Mouse (Mus musculus) forebrain, embryonic 16.5 days (tissue): ENCODE measurements at regions not wholly inside any gene's neighbourhood (a gene's known extent, or its start where the extent isn't known, plus 50 kb on each side); places are given as distances from the start of the nearest gene placed in this dataset.

Source experiments
- ATAC-seq: fragments of 200-750 bp; cut with Nextera tagmentation; 2 replicates; pipeline ENCODE4 v1.8.0; 2017; ENCODE audit warnings: mild to moderate bottlenecking, moderate library complexity
- H3K27ac ChIP-seq: fragments of 300-500 bp; sonication (generic); 2 replicates; pipeline ENCODE4 v1.5.1; 2014; ENCODE audit warnings: low read length, control low read depth
- H3K27me3 ChIP-seq: fragments of 300-500 bp; sonication (generic); replicated peaks from 2 replicates; pipeline ENCODE4 v1.6.1; 2014; ENCODE audit warnings: low read length; ENCODE audit not compliant: control insufficient read depth, insufficient read depth
- H3K36me3 ChIP-seq: fragments of 300-500 bp; sonication (generic); 2 replicates; pipeline ENCODE4 v1.6.1; 2014; ENCODE audit not compliant: control insufficient read depth, insufficient read depth
- H3K4me1 ChIP-seq: fragments of 300-500 bp; sonication (generic); replicated peaks from 2 replicates; pipeline ENCODE4 v1.6.1; 2014; ENCODE audit warnings: low read length; ENCODE audit not compliant: control insufficient read depth, insufficient read depth
- H3K4me2 ChIP-seq: fragments of 300-500 bp; sonication (generic); 2 replicates; pipeline ENCODE4 v1.6.1; 2014; ENCODE audit warnings: mild to moderate bottlenecking, low read length, control low read depth
- H3K4me3 ChIP-seq: fragments of 300-500 bp; sonication (generic); replicated peaks from 2 replicates; pipeline ENCODE4 v1.5.1; 2014; ENCODE audit warnings: mild to moderate bottlenecking, low read length, control low read depth
- H3K9ac ChIP-seq: fragments of 300-500 bp; sonication (generic); replicated peaks from 2 replicates; pipeline ENCODE4 v1.6.1; 2014; ENCODE audit warnings: low read depth, low read length, control low read depth
- H3K9me3 ChIP-seq: fragments of 300-500 bp; sonication (generic); 2 replicates; pipeline ENCODE4 v1.6.1; 2016; ENCODE audit warnings: low read length; ENCODE audit not compliant: control insufficient read depth
- WGBS: fragments of 180-500 bp; shearing (Covaris S2); extraction: QIAGEN DNeasy Blood & Tissue Kit; methylation state at CpG from one replicate; pipeline ENCODE4 v1.1.7; 2014; 5-methylcytosine and 5-hydroxymethylcytosine counted together

GRCm38 (mm10) chr5:43039525-43039924 lies 193.4 kb upstream of the Cpeb2 start:
- ATAC-seq, result no peak
- Histone ChIP-seq H3K27ac (no peak overlapping the region), H3K27me3 (no peaks in the 10 kb centered on the region), H3K4me2 (no peak overlapping the region), H3K4me1 (no peaks in the 10 kb centered on the region), H3K9me3 (no peaks in the 10 kb centered on the region), H3K9ac (no peak overlapping the region), H3K4me3 (no peak overlapping the region), H3K36me3 (no peaks in the 10 kb centered on the region)
- WGBS, result 94% methylated on average over 3 of the region's 3 CpGs

- H3K27ac ChIP-seq, result no peak overlapping the region
- no peaks in the 10 kb centered on the region for H3K4me1 ChIP-seq
- H3K4me3 ChIP-seq, result no peak overlapping the region
- H3K9ac ChIP-seq, result no peak overlapping the region
- H3K4me2 ChIP-seq, result no peak overlapping the region
- H3K27me3 ChIP-seq, result no peaks in the 10 kb centered on the region
- no peak for ATAC-seq
- H3K36me3 ChIP-seq, result no peaks in the 10 kb centered on the region
- H3K9me3 ChIP-seq, result no peaks in the 10 kb centered on the region
- 93% methylated on average over 3 of the region's 3 CpGs for WGBS
Measured at GRCm38 (mm10) chr5:43042585-43042984, 190.4 kb upstream of the Cpeb2 start.

GRCm38 (mm10) chr5:43045860-43046259 lies 187.1 kb upstream of the Cpeb2 start:
- H3K27ac ChIP-seq, result no peak overlapping the region
- no peak overlapping the region for H3K4me2 ChIP-seq
- WGBS, result 87% methylated on average over 3 of the region's 3 CpGs

DNA sequence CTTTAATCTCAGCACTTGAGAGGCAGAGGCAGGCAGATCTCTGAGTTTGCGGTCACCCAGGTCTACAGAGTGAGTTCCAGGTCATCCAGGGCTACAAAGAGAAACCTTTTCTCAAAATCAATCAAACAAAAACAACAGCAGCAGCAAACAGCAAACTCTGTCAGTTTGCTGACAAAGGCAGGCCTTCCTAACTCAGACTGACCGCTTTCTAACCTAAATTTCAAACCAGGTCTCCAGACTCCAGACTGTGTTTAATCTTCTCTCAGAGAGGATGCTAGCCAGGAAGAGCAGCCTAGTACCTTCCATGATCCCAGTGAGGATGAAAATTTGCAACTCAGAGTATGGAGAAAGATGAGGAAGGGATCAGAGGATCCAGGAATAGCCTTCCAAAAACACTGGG lies 185.7 kb upstream of the Cpeb2 start:
- no peaks in the 10 kb centered on the region for H3K4me1 ChIP-seq
- no peak overlapping the region for H3K9ac ChIP-seq
- no peak overlapping the region for H3K4me3 ChIP-seq
- H3K36me3 ChIP-seq, result no peaks in the 10 kb centered on the region
- H3K27ac ChIP-seq, result no peak overlapping the region
- no peak for ATAC-seq
- no peaks in the 10 kb centered on the region for H3K27me3 ChIP-seq
- no peaks in the 10 kb centered on the region for H3K9me3 ChIP-seq
- 95% methylated on average over 2 of the region's 2 CpGs for WGBS
- no peak overlapping the region for H3K4me2 ChIP-seq

More at GRCm38 (mm10) chr5:43045860-43046259, 187.1 kb upstream of the Cpeb2 start:
- H3K36me3 ChIP-seq, result no peaks in the 10 kb centered on the region
- no peak overlapping the region for H3K9ac ChIP-seq
- H3K9me3 ChIP-seq, result no peaks in the 10 kb centered on the region
- no peak for ATAC-seq
- H3K4me3 ChIP-seq, result no peak overlapping the region
- H3K27me3 ChIP-seq, result no peaks in the 10 kb centered on the region
- H3K4me1 ChIP-seq, result no peaks in the 10 kb centered on the region

DNA sequence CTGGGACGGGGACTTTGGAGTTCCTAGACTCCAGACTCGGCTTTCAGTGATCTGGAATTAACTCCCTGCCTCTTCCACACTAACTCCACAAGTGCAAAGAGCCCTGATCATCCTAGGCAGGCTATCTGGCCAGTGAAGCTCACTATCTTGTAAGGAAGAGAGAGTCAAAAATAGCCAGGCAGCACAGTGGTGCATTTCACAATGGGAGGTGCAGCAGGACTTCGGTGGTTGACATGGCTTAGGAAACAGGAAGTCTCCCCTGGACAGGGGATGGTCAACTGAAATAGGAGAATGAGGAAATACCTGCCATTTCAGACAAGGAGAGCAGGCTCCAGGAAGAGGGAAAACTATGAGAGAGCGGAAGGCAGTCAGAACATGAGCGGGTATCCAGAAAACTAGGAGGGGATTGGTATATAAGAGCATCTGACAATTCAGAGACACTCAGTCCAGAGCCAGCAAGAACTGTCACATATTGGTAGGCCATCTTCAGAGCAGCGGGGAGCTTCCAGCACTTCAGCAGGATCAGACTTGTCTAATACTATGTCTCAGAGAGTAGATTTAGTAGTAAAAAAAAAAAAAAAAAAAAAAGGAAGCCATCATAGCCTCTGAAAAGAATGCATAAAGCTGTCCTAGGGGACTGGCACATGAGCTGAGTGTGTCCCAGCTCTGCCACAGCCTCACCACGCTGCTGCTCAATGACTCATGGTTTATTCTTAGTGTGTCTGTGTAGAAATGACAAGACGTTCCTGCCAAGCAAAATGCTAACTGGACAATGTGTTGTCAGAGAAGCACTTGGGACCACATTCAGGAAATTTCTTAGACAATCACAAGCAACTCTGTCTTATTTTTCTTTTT lies 184.5 kb upstream of the Cpeb2 start:
- Histone ChIP-seq H3K27me3 (no peaks in the 10 kb centered on the region), H3K4me2 (no peak overlapping the region), H3K9ac (no peak overlapping the region), H3K4me3 (no peak overlapping the region), H3K36me3 (no peaks in the 10 kb centered on the region), H3K4me1 (no peaks in the 10 kb centered on the region), H3K9me3 (no peaks in the 10 kb centered on the region), H3K27ac (no peak overlapping the region)
- ATAC-seq, result no peak
- 85% methylated on average over 8 of the region's 8 CpGs for WGBS

DNA sequence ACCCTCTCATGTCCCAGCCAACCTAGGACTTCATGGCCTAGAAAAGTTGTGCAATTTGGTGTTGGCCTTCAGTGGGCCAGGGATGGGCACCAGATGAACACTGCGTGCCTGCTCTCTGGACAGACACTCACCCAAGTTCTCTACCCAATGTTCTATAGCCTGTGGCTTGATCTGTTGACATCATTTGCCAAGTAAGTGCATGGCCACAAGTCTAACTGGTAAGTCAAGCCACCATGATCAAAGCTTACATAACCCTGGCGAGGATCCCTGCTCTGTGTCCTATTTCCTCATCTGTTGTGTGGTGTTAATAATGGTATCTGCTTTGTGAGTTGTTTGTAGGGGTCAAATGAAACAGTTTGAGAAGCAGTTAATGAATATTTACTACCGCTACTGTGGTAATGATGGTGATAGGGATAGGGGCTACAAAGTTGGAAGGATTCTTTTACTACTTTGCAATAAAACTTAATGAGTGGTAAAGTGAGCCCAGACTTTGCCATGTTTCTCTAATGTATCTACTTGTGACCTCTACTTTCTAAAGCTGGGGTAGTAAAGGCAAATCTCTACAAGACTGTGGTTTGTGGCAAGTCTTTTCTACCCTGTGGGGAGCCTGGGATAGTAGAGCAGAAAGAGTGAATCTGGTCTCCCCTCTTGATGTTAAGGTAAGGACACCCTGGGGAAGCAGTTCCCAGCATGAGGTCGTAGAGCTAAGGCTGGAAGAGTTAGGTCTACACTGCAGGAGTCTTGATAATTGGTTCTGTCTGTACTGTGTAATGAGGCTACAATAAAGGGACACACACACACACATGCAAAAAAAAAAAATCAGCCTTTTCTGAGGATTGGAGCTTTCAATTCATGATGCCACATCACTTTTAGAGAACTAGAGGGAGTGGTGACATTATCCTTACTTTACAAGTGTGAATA lies 183.3 kb upstream of the Cpeb2 start:
- 78% methylated on average over 4 of the region's 4 CpGs for WGBS
- Histone ChIP-seq H3K4me2 (no peak overlapping the region), H3K4me1 (no peaks in the 10 kb centered on the region), H3K9ac (no peak overlapping the region), H3K27ac (no peak overlapping the region), H3K27me3 (no peaks in the 10 kb centered on the region), H3K9me3 (no peaks in the 10 kb centered on the region), H3K4me3 (no peak overlapping the region), H3K36me3 (no peaks in the 10 kb centered on the region)
- no peak for ATAC-seq

GRCm38 (mm10) chr5:43050961-43051517 lies 181.9 kb upstream of the Cpeb2 start:
- Histone ChIP-seq H3K27me3 (no peaks in the 10 kb centered on the region), H3K4me2 (no peak overlapping the region), H3K4me1 (no peaks in the 10 kb centered on the region), H3K9ac (no peak overlapping the region), H3K4me3 (no peak overlapping the region), H3K27ac (no peak overlapping the region), H3K9me3 (no peaks in the 10 kb centered on the region), H3K36me3 (no peaks in the 10 kb centered on the region)
- no peak for ATAC-seq
- 86% methylated on average over 7 of the region's 7 CpGs for WGBS

DNA sequence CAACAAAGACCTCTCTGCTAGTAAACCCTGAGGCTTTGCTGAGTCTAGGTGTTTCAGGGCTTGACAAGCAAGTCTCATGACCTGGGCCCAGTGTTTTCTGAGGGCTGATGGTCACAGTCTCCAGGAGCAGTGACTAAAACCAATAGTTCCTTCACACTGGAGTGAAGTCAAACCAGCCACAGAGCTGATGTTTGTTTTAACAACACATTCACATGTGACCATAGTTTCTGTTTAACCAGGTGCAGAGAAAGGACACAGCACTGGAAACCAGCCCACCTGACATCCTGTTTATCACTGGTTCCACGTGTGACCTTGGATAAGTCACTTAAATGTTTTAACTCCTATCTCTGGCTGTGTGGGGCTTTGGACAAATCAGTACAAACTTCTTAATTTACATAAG lies 180.3 kb upstream of the Cpeb2 start:
- H3K27me3 ChIP-seq, result no peaks in the 10 kb centered on the region
- no peaks in the 10 kb centered on the region for H3K4me1 ChIP-seq
- H3K9me3 ChIP-seq, result no peaks in the 10 kb centered on the region
- no peak overlapping the region for H3K9ac ChIP-seq
- H3K4me3 ChIP-seq, result no peak overlapping the region
- WGBS, result 61% methylated on average over 1 of the region's 1 CpGs
- ATAC-seq, result no peak
- no peak overlapping the region for H3K27ac ChIP-seq
- no peak overlapping the region for H3K4me2 ChIP-seq
- H3K36me3 ChIP-seq, result no peaks in the 10 kb centered on the region

DNA sequence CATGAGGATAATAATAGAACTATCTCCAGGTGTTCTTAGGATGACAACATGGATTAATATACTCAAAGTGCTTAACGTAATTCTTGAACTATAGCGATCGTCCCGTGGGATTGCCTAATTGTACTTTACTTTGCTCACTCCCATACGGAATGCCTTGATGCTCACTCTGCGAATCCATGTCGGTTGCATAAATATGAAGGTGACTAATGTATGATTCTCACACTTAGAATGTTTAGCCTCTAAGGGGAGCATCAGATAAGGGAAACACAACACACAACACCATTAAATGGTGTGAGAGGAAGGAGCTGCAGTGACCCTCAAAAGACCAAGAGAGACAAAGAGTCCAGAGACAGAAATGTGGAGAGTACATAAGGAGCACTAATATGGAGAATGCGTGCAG lies 178.4 kb upstream of the Cpeb2 start:
- no peak overlapping the region for H3K9ac ChIP-seq
- ATAC-seq, result no peak
- WGBS, result 94% methylated on average over 8 of the region's 8 CpGs

More for the DNA sequence above, 178.4 kb upstream of the Cpeb2 start:
- H3K27ac ChIP-seq, result no peak overlapping the region
- H3K9me3 ChIP-seq, result no peaks in the 10 kb centered on the region
- no peak overlapping the region for H3K4me2 ChIP-seq
- H3K36me3 ChIP-seq, result no peaks in the 10 kb centered on the region
- H3K4me3 ChIP-seq, result no peak overlapping the region
- no peaks in the 10 kb centered on the region for H3K27me3 ChIP-seq
- H3K4me1 ChIP-seq, result no peaks in the 10 kb centered on the region
